Mouse (Mus musculus): Measurements from ENCODE around the gene Ntrk3.

GRCm38 (mm10) chr7:78737614-78738210 is at the start of gene Ntrk3:
- TF ChIP-seq POLR2A (IDR thresholded peaks at IDR 0.05; ENCODE audit: low read depth, low read length) (no peak), CTCF (conservative IDR thresholded peaks at IDR 0.05; ENCODE audit: insufficient read depth, insufficient read length, low read depth, low read length) (no peak)
